Mouse (Mus musculus) embryonic facial prominence, embryonic 12.5 days (tissue): ENCODE measurements around the gene Crat. TPM values are rescaled to one million over a fixed set of nuclear protein-coding genes. Genes with fewer than 3 reads are reported as not detected.

Experiments
- ATAC-seq: fragments of 200-750 bp; cut with Nextera tagmentation; 2 replicates; pipeline ENCODE4 v1.8.0; 2017; ENCODE audit not compliant: insufficient number of reproducible peaks, insufficient read depth, low FRiP score, low TSS enrichment
- H3K27ac ChIP-seq: fragments of 300-500 bp; sonication (generic); 2 replicates; pipeline ENCODE4 v1.5.1; 2016; ENCODE audit warnings: mild to moderate bottlenecking
- H3K27me3 ChIP-seq: fragments of 300-500 bp; sonication (generic); 2 replicates; pipeline ENCODE4 v1.6.1; 2016; ENCODE audit warnings: mild to moderate bottlenecking, moderate library complexity
- H3K36me3 ChIP-seq: fragments of 300-500 bp; sonication (generic); 2 replicates; pipeline ENCODE4 v1.6.1; 2016; ENCODE audit warnings: mild to moderate bottlenecking
- H3K4me1 ChIP-seq: fragments of 300-500 bp; sonication (generic); 2 replicates; pipeline ENCODE4 v1.6.1; 2016
- H3K4me2 ChIP-seq: fragments of 300-500 bp; sonication (generic); replicated peaks from 2 replicates; pipeline ENCODE4 v1.6.1; 2016; ENCODE audit warnings: mild to moderate bottlenecking, moderate library complexity
- H3K4me3 ChIP-seq: fragments of 300-500 bp; sonication (generic); 2 replicates; pipeline ENCODE4 v1.5.1; 2016; ENCODE audit warnings: mild to moderate bottlenecking
- H3K9ac ChIP-seq: fragments of 300-500 bp; sonication (generic); 2 replicates; pipeline ENCODE4 v1.6.1; 2016; ENCODE audit warnings: mild to moderate bottlenecking, moderate library complexity
- H3K9me3 ChIP-seq: fragments of 300-500 bp; sonication (generic); 2 replicates; pipeline ENCODE4 v1.6.1; 2016; ENCODE audit warnings: mild to moderate bottlenecking, moderate library complexity
- WGBS: fragments of 180-500 bp; shearing (Covaris S2); methylation state at CpG from one replicate; pipeline ENCODE4 v1.1.7; 2016; 5-methylcytosine and 5-hydroxymethylcytosine counted together
- polyA plus RNA-seq: library from polyadenylated mRNA; unstranded; fragments of >200 nt; fragmentation: Nextera tagmentation; extraction: Ambion mirVana; gene quantifications from 2 replicates; pipeline ENCODE4 v1.2.1, GENCODE M21; 2016

Gene Crat
- polyA plus RNA-seq, 1 experiment from 2014 or later: 23.8 TPM

GRCm38 (mm10) chr2:30363773-30364650 lies 51.6 kb downstream of the Crat start, which contains the start of gene Miga2:
Gene Miga2, plus strand, starts transcription at chr2:30364233.
- Histone ChIP-seq H3K27ac (peak within 1 kb of the TSS; percentile 76), H3K9me3 (no peaks in the 10 kb centered on the region), H3K27me3 (no peaks in the 10 kb centered on the region), H3K4me2 (peak within 1 kb of the TSS; percentile 87), H3K4me3 (peak within 1 kb of the TSS; percentile 92), H3K36me3 (peaks cover 17% of the 10 kb centered on the region), H3K9ac (peak within 1 kb of the TSS; percentile 88), H3K4me1 (peaks cover 11% of the 10 kb centered on the region)
- ATAC-seq: peak; percentile 98
- under 1% methylated on average over 54 of the region's 54 CpGs for WGBS

DNA sequence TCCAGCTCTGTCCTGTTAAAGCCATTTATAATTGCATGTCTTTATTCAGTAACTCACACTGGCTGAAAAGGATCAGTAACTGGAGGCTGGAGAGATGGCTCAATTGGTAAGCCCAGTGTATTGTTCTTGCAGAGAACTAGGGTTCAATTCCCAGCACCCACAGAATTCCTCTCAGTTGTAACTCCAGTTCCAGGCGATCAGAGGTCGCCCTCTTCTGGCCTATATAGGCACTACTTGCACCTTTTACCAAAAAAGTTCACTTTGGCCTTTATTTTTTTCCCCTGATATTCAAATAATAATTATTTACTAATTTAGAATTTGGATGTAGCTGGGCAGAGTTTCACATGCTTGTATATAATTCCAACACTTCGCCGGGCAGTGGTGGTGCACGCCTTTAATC lies 52.7 kb downstream of the Crat start:
- H3K9me3 ChIP-seq: no peaks in the 10 kb centered on the region
- no peak overlapping the region for H3K4me2 ChIP-seq
- no peak overlapping the region for H3K9ac ChIP-seq
- no peaks in the 10 kb centered on the region for H3K27me3 ChIP-seq
- H3K4me3 ChIP-seq: no peak overlapping the region
- H3K4me1 ChIP-seq: peaks cover 20% of the 10 kb centered on the region
- no peak for ATAC-seq
- H3K36me3 ChIP-seq: peaks cover 5% of the 10 kb centered on the region
- whole genome bisulfite sequencing: 72% methylated on average over 5 of the region's 5 CpGs
- H3K27ac ChIP-seq: no peak overlapping the region

- no peak overlapping the region for H3K4me3 ChIP-seq
- 75% methylated on average over 10 of the region's 10 CpGs for WGBS
- H3K27me3 ChIP-seq: no peaks in the 10 kb centered on the region
- H3K4me2 ChIP-seq: no peak overlapping the region
- no peak overlapping the region for H3K9ac ChIP-seq
- H3K4me1 ChIP-seq: peaks cover 33% of the 10 kb centered on the region
- H3K9me3 ChIP-seq: no peaks in the 10 kb centered on the region
- no peak for ATAC-seq
- H3K36me3 ChIP-seq: no peaks in the 10 kb centered on the region
- no peak overlapping the region for H3K27ac ChIP-seq
Measured at GRCm38 (mm10) chr2:30360626-30361025, 55.0 kb downstream of the Crat start.

GRCm38 (mm10) chr2:30358533-30359531 lies 56.8 kb downstream of the Crat start, which contains the start of gene Sh3glb2:
Gene Sh3glb2, minus strand, starts transcription at chr2:30359337.
- Histone ChIP-seq H3K4me2 (peak within 1 kb of the TSS; percentile 93), H3K27me3 (no peaks in the 10 kb centered on the region), H3K4me1 (peaks cover 23% of the 10 kb centered on the region), H3K4me3 (peak within 1 kb of the TSS; percentile 79), H3K36me3 (peaks cover 7% of the 10 kb centered on the region), H3K27ac (peak within 1 kb of the TSS; percentile 65), H3K9ac (peak within 1 kb of the TSS; percentile 87), H3K9me3 (no peaks in the 10 kb centered on the region)
- peak; percentile 62 for ATAC-seq
- WGBS: 3% methylated on average over 73 of the region's 73 CpGs

- Histone ChIP-seq H3K4me2 (peak overlapping the region; percentile 93), H3K4me1 (peaks cover 23% of the 10 kb centered on the region), H3K27me3 (no peaks in the 10 kb centered on the region), H3K9me3 (no peaks in the 10 kb centered on the region), H3K9ac (peak overlapping the region; percentile 87), H3K4me3 (peak overlapping the region; percentile 79), H3K27ac (0 out of 2 replicates have a peak overlapping the region, but pooled peaks have one; percentile 65), H3K36me3 (peaks cover 17% of the 10 kb centered on the region)
- ATAC-seq: no peak
- 43% methylated on average over 8 of the region's 8 CpGs for WGBS
Measured at GRCm38 (mm10) chr2:30357552-30358510, 57.8 kb downstream of the Crat start.

DNA sequence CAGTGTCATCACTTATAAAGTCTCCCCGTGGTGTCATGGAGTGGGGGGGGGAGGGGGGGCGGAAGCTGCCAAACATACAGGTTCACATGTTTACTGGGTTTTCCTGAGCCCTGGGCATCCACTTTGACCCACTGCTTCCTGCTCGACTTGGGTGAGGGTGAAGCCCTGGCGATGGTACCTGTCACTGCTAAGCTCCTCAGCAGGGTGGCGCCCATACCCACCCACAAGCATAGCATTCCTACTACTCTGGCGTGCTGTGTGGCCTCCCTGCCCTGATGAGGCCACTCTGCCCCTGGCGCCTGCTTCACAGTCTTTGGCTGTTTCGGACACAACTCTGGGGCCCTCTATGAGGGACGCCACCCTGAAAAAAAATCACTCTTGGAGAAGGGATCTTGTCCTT lies 58.7 kb downstream of the Crat start:
- Histone ChIP-seq H3K4me1 (peaks cover 23% of the 10 kb centered on the region), H3K36me3 (peaks cover 21% of the 10 kb centered on the region), H3K27me3 (no peaks in the 10 kb centered on the region), H3K27ac (no peak overlapping the region), H3K9ac (0 out of 2 replicates have a peak overlapping the region, but pooled peaks have one; percentile 87), H3K4me2 (no peak overlapping the region), H3K4me3 (no peak overlapping the region), H3K9me3 (no peaks in the 10 kb centered on the region)
- WGBS: 60% methylated on average over 9 of the region's 9 CpGs
- ATAC-seq: no peak

GRCm38 (mm10) chr2:30356266-30356665 lies 59.3 kb downstream of the Crat start:
- ATAC-seq: no peak
- Histone ChIP-seq H3K4me1 (peaks cover 23% of the 10 kb centered on the region), H3K27me3 (no peaks in the 10 kb centered on the region), H3K4me3 (no peak overlapping the region), H3K36me3 (peaks cover 21% of the 10 kb centered on the region), H3K27ac (no peak overlapping the region), H3K9me3 (no peaks in the 10 kb centered on the region), H3K4me2 (no peak overlapping the region), H3K9ac (peak overlapping the region; percentile 7; the same call in 1 of the 2 replicates)
- 59% methylated on average over 4 of the region's 4 CpGs for WGBS

- H3K9ac ChIP-seq: peak overlapping the region; percentile 7; the same call in 1 of the 2 replicates
- peaks cover 21% of the 10 kb centered on the region for H3K36me3 ChIP-seq
- no peaks in the 10 kb centered on the region for H3K9me3 ChIP-seq
- ATAC-seq: no peak
- H3K4me1 ChIP-seq: peaks cover 23% of the 10 kb centered on the region
- WGBS: 65% methylated on average over 4 of the region's 4 CpGs
- no peaks in the 10 kb centered on the region for H3K27me3 ChIP-seq
- no peak overlapping the region for H3K4me2 ChIP-seq
- no peak overlapping the region for H3K27ac ChIP-seq
- H3K4me3 ChIP-seq: no peak overlapping the region
Measured at GRCm38 (mm10) chr2:30355861-30356260, 59.8 kb downstream of the Crat start.

GRCm38 (mm10) chr2:30351149-30351548 lies 64.5 kb downstream of the Crat start:
- no peak overlapping the region for H3K4me2 ChIP-seq
- no peak overlapping the region for H3K9ac ChIP-seq
- H3K36me3 ChIP-seq: peaks cover 67% of the 10 kb centered on the region
- H3K27me3 ChIP-seq: no peaks in the 10 kb centered on the region
- no peaks in the 10 kb centered on the region for H3K9me3 ChIP-seq
- 64% methylated on average over 2 of the region's 2 CpGs for WGBS
- no peak overlapping the region for H3K27ac ChIP-seq
- no peak for ATAC-seq
- no peaks in the 10 kb centered on the region for H3K4me1 ChIP-seq
- no peak overlapping the region for H3K4me3 ChIP-seq
